Mouse (Mus musculus) fat pad, adult 2 months (tissue): ENCODE results near the gene Sema5b.

Experiments
- DNase-seq: peaks from one replicate; pipeline ENCODE4 v3.0.0-alpha.2; 2011; ENCODE audit warnings: low read depth, low spot score; ENCODE audit errors: extremely low read depth

The Sema5b gene

GRCm38 (mm10) chr16:35541117-35541641 is at the start of gene Sema5b:
Gene Sema5b, plus strand, starts transcription at chr16:35541145.
- no peak for DNase-seq

DNA sequence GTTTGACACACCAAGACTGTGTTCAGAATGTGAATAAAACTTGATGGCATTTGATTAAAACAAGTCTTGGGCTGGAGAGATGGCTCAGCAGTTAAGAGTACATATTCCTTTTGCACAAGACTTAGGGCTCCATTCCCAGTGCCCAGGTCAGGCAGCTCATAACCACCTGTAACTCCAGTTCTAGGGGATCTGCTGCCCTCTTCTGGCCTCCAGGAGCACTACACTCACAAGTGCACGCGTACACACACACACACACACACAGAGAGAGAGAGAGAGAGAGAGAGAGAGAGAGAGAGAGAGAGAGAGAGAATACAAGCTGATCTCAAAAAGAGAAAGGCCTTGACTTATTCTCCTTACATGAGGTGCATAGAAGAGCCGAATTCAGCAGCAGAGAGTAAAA is 40.6 kb upstream of the Sema5b start:
- no peak for DNase-seq

DNA sequence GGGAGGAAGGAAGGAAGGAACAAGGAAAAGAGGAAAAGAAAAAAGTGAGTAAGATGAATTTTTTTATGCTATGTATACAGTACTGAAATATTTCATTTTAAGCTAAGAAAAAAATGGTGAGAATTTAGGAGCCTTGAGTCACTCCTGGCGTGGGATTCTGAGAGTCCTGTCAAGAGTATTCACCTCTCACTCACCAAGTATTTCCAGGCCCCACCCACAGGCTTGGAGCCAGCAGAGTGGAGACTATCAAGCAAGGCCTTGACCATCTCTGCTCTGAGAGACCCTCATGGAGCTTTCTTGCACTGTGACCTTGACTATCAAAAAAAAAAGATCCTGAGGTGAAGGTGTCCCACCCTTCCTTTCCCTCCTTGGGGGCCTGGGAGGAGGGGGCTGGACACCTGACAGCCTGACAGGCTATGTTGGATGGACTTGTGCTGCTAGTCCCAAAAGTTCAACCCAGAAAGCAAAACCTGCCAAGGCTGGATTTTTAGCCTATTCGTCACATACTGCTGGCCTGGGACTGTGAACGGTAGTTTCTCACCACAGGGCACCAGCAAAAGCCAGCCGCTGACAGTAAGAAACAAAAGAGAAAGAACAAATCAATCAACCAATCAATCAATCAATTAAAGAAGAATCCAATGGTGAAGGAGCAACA is 39.7 kb upstream of the Sema5b start:
- no peak for DNase-seq

DNA sequence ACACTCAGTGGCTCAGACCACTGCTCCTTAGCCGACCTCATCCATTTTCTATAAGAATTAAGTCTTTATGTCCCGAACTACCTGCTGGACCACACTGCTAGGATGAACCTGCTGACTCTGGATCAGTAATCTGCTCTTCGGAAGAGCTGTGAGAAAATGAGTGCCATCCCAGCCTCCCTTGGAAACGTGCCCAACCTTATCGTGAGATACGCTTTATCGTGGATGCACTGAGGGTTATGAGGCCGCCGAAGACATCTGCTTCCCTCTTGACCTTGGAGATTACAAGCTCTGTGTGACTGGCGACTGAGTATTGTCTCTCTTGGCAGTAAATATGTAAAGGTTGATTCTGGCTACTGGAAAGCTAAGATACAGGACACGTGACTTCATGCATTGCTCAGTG is 38.5 kb upstream of the Sema5b start:
- DNase-seq = no peak

GRCm38 (mm10) chr16:35504266-35504665 is 36.7 kb upstream of the Sema5b start:
- DNase-seq = no peak

GRCm38 (mm10) chr16:35505786-35506185 is 35.2 kb upstream of the Sema5b start:
- DNase-seq = no peak

DNA sequence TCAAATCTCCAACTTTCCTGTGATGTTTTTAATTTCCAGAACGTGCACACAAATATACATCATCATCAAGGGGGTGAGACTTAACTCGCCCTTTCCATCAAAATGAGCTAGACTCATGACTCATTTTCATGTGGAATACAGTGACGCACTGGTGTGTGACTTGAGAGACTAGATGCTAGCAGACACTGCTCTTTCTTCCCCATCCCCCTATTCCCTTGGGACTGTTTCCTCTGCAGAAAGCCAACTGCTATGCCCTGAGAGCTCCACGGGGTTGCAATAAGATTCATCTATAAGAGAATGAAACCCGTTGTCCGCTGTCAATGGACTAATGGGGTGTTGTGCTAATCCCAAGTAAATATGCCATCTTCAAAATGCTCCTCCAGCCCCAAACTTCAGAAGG is 32.4 kb upstream of the Sema5b start:
- DNase-seq = no peak

DNA sequence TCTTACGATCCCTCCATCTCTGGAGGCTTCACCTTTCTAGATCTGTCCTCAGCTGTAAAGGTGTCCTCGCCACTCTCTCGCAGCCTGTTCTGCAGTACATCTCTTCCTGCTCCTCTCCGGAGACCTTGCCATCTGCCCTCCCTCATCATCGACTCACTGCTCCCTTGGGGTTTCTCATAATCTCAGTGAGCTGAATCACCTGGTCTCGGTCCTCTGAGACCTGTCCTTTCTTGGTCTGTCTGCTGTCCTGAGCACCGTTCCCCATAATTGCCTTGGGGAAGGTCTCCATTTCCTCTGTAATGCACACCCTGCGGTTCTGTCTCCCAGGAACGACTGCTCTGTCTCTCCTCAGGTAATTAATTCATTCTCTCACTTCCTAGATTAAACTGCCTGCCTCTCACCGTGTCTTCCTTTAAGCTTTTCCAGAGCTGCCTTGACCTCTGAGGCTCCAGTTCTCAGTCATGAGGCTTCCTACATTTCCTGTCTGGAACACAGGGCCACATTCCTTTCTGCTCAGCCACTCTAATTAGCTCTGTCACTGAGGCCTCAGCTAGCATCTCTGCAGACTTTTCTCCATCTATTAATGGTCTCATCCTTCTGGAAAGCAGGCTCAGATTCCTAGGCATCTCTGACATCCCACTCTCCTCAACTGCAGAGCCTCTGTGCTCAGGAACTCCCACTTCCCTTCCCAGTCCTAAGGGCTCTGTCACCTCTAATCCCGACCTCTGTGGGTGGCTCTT is 31.4 kb upstream of the Sema5b start:
- no peak for DNase-seq

GRCm38 (mm10) chr16:35515977-35516612 is 24.9 kb upstream of the Sema5b start:
- no peak for DNase-seq

DNA sequence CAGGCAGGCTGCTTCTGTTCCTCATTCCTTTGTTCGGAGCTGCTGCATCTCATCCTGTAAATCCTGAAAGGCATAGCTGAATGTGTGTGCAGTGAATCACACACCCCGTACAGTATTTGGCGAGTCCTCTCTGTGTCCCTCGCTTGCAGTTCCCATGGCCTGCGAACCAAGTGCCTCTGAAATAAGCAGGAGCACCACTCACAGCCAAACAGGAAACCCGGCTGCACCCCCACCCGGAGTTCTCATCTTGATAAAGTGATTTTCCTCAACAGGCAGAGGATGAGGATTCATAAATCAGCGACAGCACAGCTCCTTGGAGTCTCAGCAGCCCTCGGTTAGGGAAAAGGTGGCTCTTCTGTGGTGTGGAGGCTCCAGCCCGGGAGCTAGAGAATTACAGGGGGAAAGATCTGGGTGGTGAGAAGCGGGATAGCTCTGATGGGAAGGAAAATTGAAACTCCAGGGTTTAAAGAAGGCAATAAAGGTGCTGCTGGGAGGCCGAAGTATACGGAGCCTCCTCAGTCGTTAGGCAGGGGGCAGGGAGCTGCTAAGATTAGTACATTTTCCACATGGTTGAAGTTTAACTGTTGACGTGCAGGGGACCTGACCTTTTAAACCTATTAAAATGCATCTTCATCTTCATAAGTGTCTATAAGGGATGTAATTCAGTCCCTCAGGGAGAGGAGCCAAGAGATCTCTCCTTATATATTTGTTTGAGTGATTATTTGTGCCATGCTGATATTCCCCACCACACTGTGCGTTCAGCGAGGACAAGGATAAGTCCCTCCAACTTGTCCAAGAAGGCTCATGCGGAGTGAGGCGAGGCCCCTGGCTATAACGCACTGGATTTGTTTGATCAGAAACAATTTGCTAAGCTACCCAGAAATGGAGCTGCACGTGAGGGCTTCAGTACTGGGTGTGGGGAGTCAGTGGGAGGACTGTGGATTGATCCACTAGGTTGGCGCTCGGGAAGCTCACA is 22.7 kb upstream of the Sema5b start:
- no peak for DNase-seq

- no peak for DNase-seq
These were observed 21.7 kb upstream of the Sema5b start for GRCm38 (mm10) chr16:35519245-35519644.

- no peak for DNase-seq
These were observed 16.7 kb upstream of the Sema5b start for GRCm38 (mm10) chr16:35524200-35524599.

- no peak for DNase-seq
These were observed 6.3 kb upstream of the Sema5b start for GRCm38 (mm10) chr16:35534630-35535029.

GRCm38 (mm10) chr16:35537651-35538050 is 3.3 kb upstream of the Sema5b start:
- DNase-seq = no peak

DNA sequence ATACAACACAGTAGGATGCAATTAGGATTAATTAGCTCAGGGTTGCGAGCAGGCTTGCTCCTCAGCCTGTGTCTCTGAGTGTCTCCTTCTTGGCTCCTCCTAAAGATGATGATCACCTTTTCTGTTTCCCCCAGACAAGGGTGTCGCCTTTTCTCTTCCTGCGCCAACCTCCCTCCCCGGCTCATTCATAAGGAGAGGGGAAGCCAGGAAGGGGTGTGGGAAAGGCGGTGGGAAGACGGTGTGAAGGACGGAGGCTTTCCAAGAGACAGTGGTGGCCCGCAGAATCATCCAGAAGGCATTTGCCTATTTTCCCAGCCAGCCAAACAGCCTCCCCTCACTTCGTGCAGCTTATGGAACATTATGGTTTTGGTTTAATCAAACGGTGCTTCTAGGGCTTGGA is 1.9 kb upstream of the Sema5b start:
- DNase-seq = no peak

DNA sequence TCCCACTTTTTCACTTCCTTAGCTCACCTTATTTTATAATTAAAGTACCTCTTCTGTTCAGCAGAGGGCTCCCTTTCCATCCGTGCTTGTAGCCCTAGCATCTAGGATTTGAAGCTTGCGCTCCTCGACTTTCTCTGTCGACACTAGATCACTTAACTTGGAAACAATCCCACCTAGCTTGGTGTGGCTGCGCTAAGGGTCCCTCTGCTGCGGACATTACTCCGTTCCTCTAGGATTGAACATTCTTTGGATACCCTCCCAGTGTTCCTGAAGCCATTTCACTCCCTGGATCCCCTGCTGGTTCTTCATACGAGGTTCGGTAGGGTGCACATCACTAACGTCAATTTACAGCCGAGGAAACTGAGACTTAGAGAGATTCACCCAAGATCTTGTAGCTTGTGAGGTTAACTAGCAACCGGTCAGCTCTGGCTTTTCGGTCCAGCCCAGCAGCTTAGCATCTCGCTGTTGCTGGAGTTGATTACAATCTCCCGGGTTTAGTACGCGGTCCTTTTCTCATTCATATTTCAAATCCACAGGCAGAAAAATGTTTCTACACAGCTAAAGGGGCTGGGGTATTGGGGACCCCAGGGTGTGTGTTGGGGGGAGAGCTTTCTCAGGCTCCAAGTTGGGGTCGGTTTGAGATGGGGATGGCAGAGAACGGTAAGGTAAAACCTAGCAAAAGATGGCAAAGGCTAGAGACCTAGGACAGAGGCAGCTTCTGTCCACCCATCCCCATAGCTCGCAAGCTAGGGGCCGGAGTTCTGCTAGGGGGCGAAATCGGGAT is 420 bp upstream of the Sema5b start:
- no peak for DNase-seq

DNA sequence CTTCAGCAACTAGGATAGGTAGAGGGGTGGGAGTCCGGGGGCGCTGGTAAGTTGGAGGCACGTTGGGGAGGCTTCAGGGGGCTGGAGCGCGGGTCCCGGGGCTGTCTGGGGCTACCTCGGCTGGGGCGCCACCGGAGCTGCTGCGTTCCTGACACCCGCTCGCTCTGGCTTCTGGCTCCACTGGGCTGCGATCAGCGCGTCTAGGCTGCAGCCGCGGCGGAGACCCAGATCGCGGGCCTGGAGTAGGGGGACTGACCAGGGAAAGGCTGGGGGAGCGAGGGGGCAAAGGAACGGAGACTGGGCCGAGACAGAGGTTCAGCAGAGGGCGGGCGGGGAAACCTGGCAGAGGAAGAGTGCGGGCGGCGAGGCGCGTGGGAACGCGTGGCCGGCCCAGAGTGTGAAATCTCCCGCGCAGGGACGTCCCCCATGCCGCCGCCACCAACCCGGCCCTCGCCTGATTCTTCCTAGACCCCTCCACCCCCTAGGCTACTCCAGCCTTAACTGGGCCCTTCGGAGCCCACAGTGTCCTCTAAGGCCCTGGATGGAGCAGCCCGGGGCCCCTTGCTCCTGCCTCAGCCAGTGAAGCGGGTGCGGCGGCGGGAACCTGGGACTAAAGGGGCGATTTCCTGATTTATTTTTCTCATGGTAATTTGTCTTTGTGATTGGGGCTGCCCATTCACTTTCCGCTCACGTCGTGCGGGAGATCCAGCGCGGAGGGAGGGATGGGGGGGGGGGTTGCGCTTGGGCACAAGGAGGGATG is 896 bp downstream of the Sema5b start:
- DNase-seq = no peak

GRCm38 (mm10) chr16:35542421-35542780 is 1.5 kb downstream of the Sema5b start:
- DNase-seq = no peak

DNA sequence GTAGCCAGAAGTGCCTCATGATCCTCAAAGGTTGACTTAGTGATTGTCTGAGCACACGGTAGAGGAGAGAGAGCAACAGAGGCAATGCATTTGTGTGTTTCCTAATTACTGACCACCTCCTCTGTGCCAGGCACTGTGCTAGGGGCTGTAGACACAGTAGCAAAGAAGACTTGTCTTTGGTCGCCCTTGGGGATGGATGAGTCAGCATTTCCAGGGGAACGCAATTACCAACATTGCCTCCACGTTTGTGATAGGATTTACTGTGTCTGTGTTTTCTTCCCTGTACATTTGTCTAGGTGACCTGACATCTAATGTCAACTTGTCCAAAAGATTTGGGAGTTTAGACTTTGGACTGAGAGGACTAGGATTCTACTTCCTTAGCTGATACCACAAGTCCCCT is 4.8 kb downstream of the Sema5b start:
- DNase-seq = no peak
